Mouse (Mus musculus) lung, embryonic 16.5 days (tissue): ENCODE results near the gene Spen. TPM values are rescaled to one million over a fixed set of nuclear protein-coding genes. Genes with fewer than 3 reads are reported as not detected.

Source experiments
- ATAC-seq: fragments of 200-750 bp; cut with Nextera tagmentation; 2 replicates; pipeline ENCODE4 v1.8.0; 2017; ENCODE audit warnings: low read depth, mild to moderate bottlenecking, moderate library complexity
- H3K27ac ChIP-seq: fragments of 300-500 bp; sonication (generic); 2 replicates; pipeline ENCODE4 v1.5.1; 2014; ENCODE audit warnings: mild to moderate bottlenecking, control low read depth, low read length
- H3K27me3 ChIP-seq: fragments of 300-500 bp; sonication (generic); 2 replicates; pipeline ENCODE4 v1.6.1; 2014; ENCODE audit warnings: low read depth, low read length, mixed read lengths; ENCODE audit not compliant: control insufficient read depth, insufficient read depth
- H3K36me3 ChIP-seq: fragments of 300-500 bp; sonication (generic); 2 replicates; pipeline ENCODE4 v1.6.1; 2014; ENCODE audit warnings: low read length; ENCODE audit not compliant: control insufficient read depth, insufficient read depth
- H3K4me1 ChIP-seq: fragments of 300-500 bp; sonication (generic); replicated peaks from 2 replicates; pipeline ENCODE4 v1.6.1; 2014; ENCODE audit warnings: low read length, mixed read lengths; ENCODE audit not compliant: control insufficient read depth, insufficient read depth
- H3K4me2 ChIP-seq: fragments of 300-500 bp; sonication (generic); 2 replicates; pipeline ENCODE4 v1.6.1; 2014; ENCODE audit warnings: low read depth, low read length, control low read depth
- H3K4me3 ChIP-seq: fragments of 300-500 bp; sonication (generic); 2 replicates; pipeline ENCODE4 v1.5.1; 2014; ENCODE audit warnings: mild to moderate bottlenecking, low read length, control low read depth
- H3K9ac ChIP-seq: fragments of 300-500 bp; sonication (generic); 2 replicates; pipeline ENCODE4 v1.6.1; 2014; ENCODE audit warnings: low read length, control low read depth
- H3K9me3 ChIP-seq: fragments of 300-500 bp; sonication (generic); 2 replicates; pipeline ENCODE4 v1.6.1; 2016; ENCODE audit warnings: low read length; ENCODE audit not compliant: control insufficient read depth
- WGBS: fragments of 180-500 bp; shearing (Covaris S2); extraction: QIAGEN DNeasy Blood & Tissue Kit; methylation state at CpG from one replicate; pipeline ENCODE4 v1.1.7; 2014; 5-methylcytosine and 5-hydroxymethylcytosine counted together
- polyA plus RNA-seq: library from polyadenylated mRNA; unstranded; fragments of >200 nt; fragmentation: Nextera tagmentation; extraction: Ambion mirVana; gene quantifications from 2 replicates; pipeline ENCODE4 v1.2.1, GENCODE M21; 2015

Gene Spen
- polyA plus RNA-seq, 1 experiment from 2014 or later = 6.9 TPM

DNA sequence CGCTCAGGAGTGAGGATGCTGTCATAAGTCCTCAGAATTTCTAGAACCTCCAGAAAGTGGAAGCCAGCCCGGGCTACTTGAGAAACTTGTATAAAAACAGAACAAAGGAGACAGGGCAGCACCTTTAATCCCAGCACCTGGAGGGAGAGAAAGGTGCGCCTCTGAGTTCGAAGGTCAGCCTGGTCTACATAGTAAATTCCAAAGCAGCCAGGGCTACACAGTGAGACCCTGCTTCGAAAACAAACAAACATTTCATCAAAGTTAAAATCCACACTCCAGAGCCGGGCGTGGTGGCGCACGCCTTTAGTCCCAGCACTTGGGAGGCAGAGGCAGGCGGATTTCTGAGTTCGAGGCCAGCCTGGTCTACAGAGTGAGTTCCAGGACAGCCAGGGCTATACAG is 32.6 kb downstream of the Spen start:
- H3K4me3 ChIP-seq = no peak overlapping the region
- H3K36me3 ChIP-seq = no peaks in the 10 kb centered on the region
- 89% methylated on average over 11 of the region's 11 CpGs for WGBS
- H3K4me2 ChIP-seq = no peak overlapping the region
- H3K27me3 ChIP-seq = no peaks in the 10 kb centered on the region
- no peak overlapping the region for H3K9ac ChIP-seq
- peak overlapping the region; percentile 76; the same call in 1 of the 2 replicates for H3K27ac ChIP-seq
- H3K4me1 ChIP-seq = peaks cover 28% of the 10 kb centered on the region
- ATAC-seq = no peak
- no peaks in the 10 kb centered on the region for H3K9me3 ChIP-seq

DNA sequence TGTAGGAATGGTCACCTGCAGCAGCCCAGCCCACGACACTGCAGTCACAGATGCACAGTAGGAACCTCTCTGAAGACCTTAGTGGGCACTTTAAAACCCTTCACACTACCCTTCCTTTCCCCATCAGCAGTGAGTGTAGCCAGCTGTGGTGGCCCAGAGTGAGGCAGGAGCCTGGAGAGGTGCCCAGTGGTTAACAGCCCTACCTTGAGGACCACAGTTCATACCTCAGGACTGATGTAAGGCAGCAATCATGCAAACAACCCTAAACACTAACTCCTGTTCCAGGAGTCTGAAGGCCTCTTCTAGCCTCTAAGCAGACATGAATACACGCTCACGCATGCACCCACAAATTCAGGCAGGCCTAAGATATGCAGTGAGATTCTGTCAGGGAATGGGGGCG is 33.9 kb downstream of the Spen start:
- Histone ChIP-seq H3K9me3 (no peaks in the 10 kb centered on the region), H3K27ac (no peak overlapping the region), H3K4me2 (no peak overlapping the region), H3K4me1 (peaks cover 23% of the 10 kb centered on the region), H3K4me3 (no peak overlapping the region), H3K27me3 (no peaks in the 10 kb centered on the region), H3K9ac (no peak overlapping the region), H3K36me3 (no peaks in the 10 kb centered on the region)
- WGBS = 89% methylated on average over 4 of the region's 4 CpGs
- ATAC-seq = no peak

DNA sequence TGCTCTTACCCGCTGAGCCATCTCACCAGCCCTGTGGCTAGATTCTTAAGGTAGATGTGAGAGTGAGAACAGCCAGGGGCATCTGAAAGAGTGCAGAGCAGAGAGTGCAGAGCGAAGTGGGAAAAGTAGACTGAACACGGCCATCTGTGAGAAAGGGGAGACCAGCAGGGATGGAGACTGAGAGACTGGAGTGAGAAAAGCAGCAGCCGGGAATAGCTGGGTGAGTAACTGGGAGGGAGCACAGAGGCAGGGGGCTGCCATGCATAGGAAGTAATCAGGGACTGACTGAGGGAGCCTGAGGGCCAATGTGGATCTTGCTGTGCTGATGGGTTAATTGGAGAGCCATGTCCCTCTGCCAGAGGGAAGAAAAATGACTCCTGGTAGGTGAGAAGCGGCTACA is 35.7 kb downstream of the Spen start:
- peaks cover 16% of the 10 kb centered on the region for H3K4me1 ChIP-seq
- no peak for ATAC-seq
- no peak overlapping the region for H3K27ac ChIP-seq
- no peaks in the 10 kb centered on the region for H3K9me3 ChIP-seq
- no peaks in the 10 kb centered on the region for H3K27me3 ChIP-seq
- H3K9ac ChIP-seq = no peak overlapping the region
- WGBS = 71% methylated on average over 5 of the region's 5 CpGs
- H3K4me3 ChIP-seq = no peak overlapping the region
- H3K36me3 ChIP-seq = no peaks in the 10 kb centered on the region
- no peak overlapping the region for H3K4me2 ChIP-seq

DNA sequence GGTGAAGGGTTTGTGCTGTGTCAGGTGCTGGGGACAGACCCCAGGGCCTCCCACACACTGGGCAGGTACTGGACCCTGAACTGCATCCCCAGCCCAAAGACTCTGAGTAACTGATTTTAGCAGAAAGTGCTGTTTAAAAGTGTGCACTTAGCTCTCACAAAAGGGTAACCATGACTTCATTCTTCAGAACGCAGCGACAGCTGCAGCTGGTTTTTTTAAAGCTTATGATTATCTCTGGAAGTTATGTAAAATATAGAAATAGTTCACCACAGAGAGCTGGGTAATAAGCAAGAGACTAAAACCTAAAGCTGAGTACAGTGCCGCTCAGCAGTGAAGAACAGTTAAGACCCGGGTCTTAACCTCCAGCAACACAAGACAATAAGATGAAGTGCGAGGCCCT is 37.3 kb downstream of the Spen start:
- no peaks in the 10 kb centered on the region for H3K9me3 ChIP-seq
- no peak overlapping the region for H3K4me3 ChIP-seq
- H3K36me3 ChIP-seq = no peaks in the 10 kb centered on the region
- H3K9ac ChIP-seq = no peak overlapping the region
- ATAC-seq = no peak
- WGBS = 69% methylated on average over 5 of the region's 5 CpGs
- no peaks in the 10 kb centered on the region for H3K27me3 ChIP-seq
- no peak overlapping the region for H3K4me2 ChIP-seq
- H3K4me1 ChIP-seq = peaks cover 5% of the 10 kb centered on the region
- no peak overlapping the region for H3K27ac ChIP-seq

DNA sequence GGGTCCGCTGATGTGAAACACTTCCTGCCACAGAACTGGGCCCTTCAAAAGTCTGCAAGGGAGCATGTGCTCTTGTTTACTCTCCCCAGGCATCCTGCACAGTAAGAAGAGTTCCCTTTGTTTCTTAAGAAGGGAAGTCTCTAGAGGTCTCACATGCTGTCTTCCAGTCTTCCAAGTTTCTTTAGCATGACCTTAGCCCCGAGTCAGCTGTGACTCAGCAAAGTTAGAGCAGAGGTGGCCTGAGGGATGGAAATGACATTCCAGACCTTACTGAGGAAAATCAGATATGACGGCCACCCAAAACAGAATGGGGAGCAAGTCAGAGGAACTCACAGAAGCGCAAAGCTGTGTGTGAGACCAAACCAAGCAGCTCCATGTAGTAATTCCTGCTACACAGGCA is 37.8 kb downstream of the Spen start:
- no peak for ATAC-seq
- 55% methylated on average over 4 of the region's 4 CpGs for WGBS

DNA sequence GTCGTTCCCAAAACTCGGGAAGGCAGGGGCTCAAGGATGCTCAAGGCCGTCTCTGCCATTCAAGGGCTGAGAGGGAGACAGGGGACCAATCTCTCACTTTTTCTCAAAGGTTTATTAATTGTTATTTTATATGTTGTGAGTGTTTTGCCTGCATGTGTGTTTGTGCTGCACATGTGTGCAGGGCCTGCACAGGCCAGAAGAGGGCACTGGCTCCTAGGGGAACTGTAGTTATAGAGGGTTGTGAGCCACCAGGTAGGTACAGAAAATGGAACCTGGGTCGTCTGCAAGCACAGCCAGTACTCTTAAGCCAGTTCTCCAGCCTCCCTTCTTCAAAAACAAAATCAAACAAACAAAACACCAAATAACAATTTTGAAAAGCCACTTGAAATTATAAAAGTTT is 49.7 kb downstream of the Spen start:
- no peaks in the 10 kb centered on the region for H3K4me1 ChIP-seq
- 88% methylated on average over 4 of the region's 4 CpGs for WGBS
- ATAC-seq = no peak
- no peak overlapping the region for H3K4me2 ChIP-seq
- H3K9ac ChIP-seq = no peak overlapping the region
- no peaks in the 10 kb centered on the region; the same call in 1 of the 2 replicates for H3K9me3 ChIP-seq
- H3K27me3 ChIP-seq = no peaks in the 10 kb centered on the region
- peaks cover 56% of the 10 kb centered on the region for H3K36me3 ChIP-seq
- H3K4me3 ChIP-seq = no peak overlapping the region
- no peak overlapping the region for H3K27ac ChIP-seq

More for the DNA sequence above, 37.8 kb downstream of the Spen start:
- Histone ChIP-seq H3K4me2 (no peak overlapping the region), H3K9ac (no peak overlapping the region), H3K36me3 (no peaks in the 10 kb centered on the region), H3K27me3 (no peaks in the 10 kb centered on the region), H3K4me3 (no peak overlapping the region), H3K4me1 (peaks cover 5% of the 10 kb centered on the region), H3K9me3 (no peaks in the 10 kb centered on the region), H3K27ac (no peak overlapping the region; the same call in 1 of the 2 replicates)

DNA sequence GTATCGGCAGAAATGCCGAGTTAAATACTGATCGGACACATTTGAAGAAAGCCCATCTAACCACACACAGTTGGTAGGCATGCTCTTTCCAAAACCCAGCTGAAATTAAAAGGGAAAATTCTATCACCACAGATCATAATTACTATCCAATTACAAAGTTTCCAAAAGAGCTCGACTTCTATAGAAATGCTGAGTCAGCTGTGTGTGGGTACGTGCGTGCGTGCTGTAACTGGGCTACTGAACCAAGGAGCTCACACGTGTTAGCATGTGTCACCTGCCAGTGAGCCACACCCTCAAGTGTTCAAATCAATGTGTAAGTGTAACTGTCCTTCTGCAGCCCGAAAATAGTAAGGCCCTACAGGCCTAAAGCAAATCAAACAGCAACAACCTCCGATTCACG is 50.8 kb downstream of the Spen start:
- no peaks in the 10 kb centered on the region; the same call in 1 of the 2 replicates for H3K9me3 ChIP-seq
- H3K4me1 ChIP-seq = no peaks in the 10 kb centered on the region
- ATAC-seq = no peak
- no peak overlapping the region for H3K9ac ChIP-seq
- peaks cover 61% of the 10 kb centered on the region for H3K36me3 ChIP-seq
- no peak overlapping the region for H3K4me3 ChIP-seq
- WGBS = 94% methylated on average over 11 of the region's 11 CpGs
- no peak overlapping the region for H3K27ac ChIP-seq
- no peak overlapping the region for H3K4me2 ChIP-seq
- no peaks in the 10 kb centered on the region for H3K27me3 ChIP-seq

DNA sequence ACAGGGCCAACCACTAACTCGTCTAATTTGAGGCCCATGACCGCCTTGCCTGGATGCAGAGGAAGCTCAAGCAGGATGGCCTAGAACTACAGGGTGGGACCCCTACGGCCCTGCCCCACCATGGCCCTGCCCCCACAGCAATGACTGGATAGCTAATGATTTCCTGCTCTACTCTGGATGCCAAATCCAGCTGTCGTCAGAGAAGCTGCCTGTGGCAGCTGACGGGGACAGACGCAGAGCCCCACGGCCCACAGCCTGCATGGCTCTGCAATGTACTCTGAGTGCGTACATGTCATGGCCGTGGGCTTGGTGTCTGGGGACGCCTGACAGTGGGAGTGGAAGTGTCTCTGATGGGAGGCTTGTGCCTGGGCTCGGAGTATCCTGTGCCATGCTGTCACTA is 54.3 kb downstream of the Spen start:
- no peaks in the 10 kb centered on the region for H3K4me1 ChIP-seq
- peak; percentile 69 for ATAC-seq
- no peaks in the 10 kb centered on the region for H3K27me3 ChIP-seq
- H3K9me3 ChIP-seq = no peaks in the 10 kb centered on the region; the same call in 1 of the 2 replicates
- H3K36me3 ChIP-seq = peaks cover 66% of the 10 kb centered on the region
- H3K4me2 ChIP-seq = no peak overlapping the region
- 63% methylated on average over 11 of the region's 11 CpGs for WGBS
- no peak overlapping the region for H3K4me3 ChIP-seq
- no peak overlapping the region for H3K9ac ChIP-seq
- H3K27ac ChIP-seq = no peak overlapping the region

DNA sequence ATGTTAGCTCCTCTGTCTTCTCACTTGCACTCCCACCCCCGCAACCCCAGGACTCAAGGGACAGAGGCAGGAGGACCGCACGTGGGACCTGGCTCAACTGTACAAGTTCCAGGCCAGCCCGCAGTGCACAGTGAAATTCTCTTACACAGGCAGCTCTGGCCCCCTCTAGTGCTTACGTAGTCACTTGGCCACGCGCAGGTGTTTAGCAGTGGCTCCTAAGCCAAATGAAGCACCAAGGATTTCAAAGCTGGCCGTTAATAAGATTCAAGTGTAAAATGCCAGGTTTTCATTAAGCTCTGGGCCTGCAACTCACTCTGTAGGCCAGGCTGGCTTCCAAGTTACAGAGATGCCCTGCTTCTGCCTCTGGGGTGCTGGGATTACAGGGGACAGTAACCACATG is 59.0 kb downstream of the Spen start:
- Histone ChIP-seq H3K27ac (no peak overlapping the region), H3K4me2 (no peak overlapping the region), H3K9ac (no peak overlapping the region), H3K36me3 (peaks cover 80% of the 10 kb centered on the region), H3K9me3 (0 out of 2 replicates have a peak, but pooled peaks cover 3% of the 10 kb centered on the region), H3K4me1 (0 out of 2 replicates have a peak, but pooled peaks cover 2% of the 10 kb centered on the region), H3K4me3 (no peak overlapping the region), H3K27me3 (no peaks in the 10 kb centered on the region)
- no peak for ATAC-seq
- 89% methylated on average over 8 of the region's 8 CpGs for WGBS

DNA sequence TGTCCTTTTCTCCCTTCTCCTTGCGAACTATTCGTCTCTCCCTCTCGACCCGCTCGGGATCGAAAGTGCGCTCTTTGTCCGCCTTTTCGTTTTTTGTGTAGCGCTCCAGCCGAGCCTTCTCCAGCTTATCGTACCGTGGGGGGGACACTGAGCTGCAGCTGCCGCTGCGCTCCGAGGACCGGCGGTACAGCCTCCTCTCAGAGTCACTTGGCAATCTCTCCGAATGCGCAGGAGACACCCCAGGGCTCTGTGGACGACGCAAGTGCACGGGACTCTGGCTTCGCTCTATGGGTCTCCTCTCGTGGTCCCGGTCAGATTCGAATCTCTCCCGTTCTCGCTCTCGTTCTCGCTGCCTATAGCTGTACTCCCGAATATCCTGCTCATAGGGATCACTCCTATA is 59.6 kb downstream of the Spen start:
- Histone ChIP-seq H3K36me3 (peaks cover 84% of the 10 kb centered on the region), H3K27ac (peak overlapping the region; percentile 41)
- 94% methylated on average over 32 of the region's 32 CpGs for WGBS

More for the DNA sequence above, 59.6 kb downstream of the Spen start:
- Histone ChIP-seq H3K9ac (no peak overlapping the region), H3K4me2 (no peak overlapping the region), H3K4me3 (no peak overlapping the region), H3K4me1 (0 out of 2 replicates have a peak, but pooled peaks cover 2% of the 10 kb centered on the region), H3K9me3 (0 out of 2 replicates have a peak, but pooled peaks cover 3% of the 10 kb centered on the region), H3K27me3 (no peaks in the 10 kb centered on the region)
- ATAC-seq = no peak
